Mouse (Mus musculus) hindbrain, embryonic 11.5 days (tissue): ENCODE measurements at regions not wholly inside any gene's neighbourhood (a gene's known extent, or its start where the extent isn't known, plus 50 kb on each side); places are given as distances from the start of the nearest gene placed in this dataset.

ENCODE experiments used
- ATAC-seq: fragments of 200-750 bp; cut with Nextera tagmentation; 2 replicates; pipeline ENCODE4 v1.8.0; 2017; ENCODE audit warnings: mild to moderate bottlenecking, moderate TSS enrichment, moderate library complexity; ENCODE audit not compliant: low FRiP score
- DNase-seq: peaks from one replicate; pipeline ENCODE4 v3.0.0-alpha.2; 2015; ENCODE audit warnings: low spot score
- H3K27ac ChIP-seq: fragments of 300-500 bp; sonication (generic); 2 replicates; pipeline ENCODE4 v1.5.1; 2014; ENCODE audit warnings: mild to moderate bottlenecking, low read depth, low read length
- H3K27me3 ChIP-seq: fragments of 300-500 bp; sonication (generic); 2 replicates; pipeline ENCODE4 v1.6.1; 2014; ENCODE audit warnings: mild to moderate bottlenecking, low read length, moderate library complexity, mixed read lengths; ENCODE audit not compliant: control insufficient read depth, insufficient read depth
- H3K36me3 ChIP-seq: fragments of 300-500 bp; sonication (generic); 2 replicates; pipeline ENCODE4 v1.6.1; 2014; ENCODE audit warnings: mild to moderate bottlenecking, low read length, moderate library complexity, mixed read lengths; ENCODE audit not compliant: control insufficient read depth, insufficient read depth
- H3K4me1 ChIP-seq: fragments of 300-500 bp; sonication (generic); replicated peaks from 2 replicates; pipeline ENCODE4 v1.6.1; 2014; ENCODE audit warnings: low read length, mixed read lengths; ENCODE audit not compliant: control insufficient read depth, insufficient read depth
- H3K4me2 ChIP-seq: fragments of 300-500 bp; sonication (generic); replicated peaks from 2 replicates; pipeline ENCODE4 v1.6.1; 2014; ENCODE audit warnings: mild to moderate bottlenecking, low read depth, low read length
- H3K4me3 ChIP-seq: fragments of 300-500 bp; sonication (generic); 2 replicates; pipeline ENCODE4 v1.5.1; 2014; ENCODE audit warnings: low read depth, low read length
- H3K9ac ChIP-seq: fragments of 300-500 bp; sonication (generic); 2 replicates; pipeline ENCODE4 v1.6.1; 2014; ENCODE audit warnings: low read depth, low read length
- H3K9me3 ChIP-seq: fragments of 300-500 bp; sonication (generic); 2 replicates; pipeline ENCODE4 v1.6.1; 2016; ENCODE audit warnings: low read length; ENCODE audit not compliant: control insufficient read depth
- WGBS: fragments of 180-500 bp; shearing (Covaris S2); extraction: QIAGEN DNeasy Blood & Tissue Kit; methylation state at CpG from one replicate; pipeline ENCODE4 v1.1.7; 2014; 5-methylcytosine and 5-hydroxymethylcytosine counted together

DNA sequence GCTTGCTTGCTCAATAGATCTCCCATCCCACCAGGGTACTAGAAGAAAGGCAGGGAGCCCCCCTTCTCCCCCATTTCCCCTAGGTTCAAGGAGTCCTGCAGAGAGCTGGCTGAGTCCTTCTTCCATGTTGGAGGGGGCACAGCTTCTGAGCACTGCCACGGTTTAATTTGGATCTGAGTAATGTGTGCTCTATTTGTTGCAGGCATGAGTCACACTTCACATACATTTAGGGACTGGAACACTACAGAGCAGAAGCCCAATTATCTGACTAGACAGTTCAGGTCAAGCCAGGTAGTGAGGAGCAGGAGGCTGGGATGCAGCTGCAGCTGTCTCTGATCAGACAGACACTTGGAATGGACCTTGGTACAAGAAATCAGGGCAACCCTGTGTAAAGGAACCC, 644.1 kb upstream of the Fam19a5 start:
- H3K9ac ChIP-seq: no peak overlapping the region
- H3K27ac ChIP-seq: no peak overlapping the region
- no peak overlapping the region for H3K4me2 ChIP-seq
- 84% methylated on average over 1 of the region's 1 CpGs for WGBS
- no peak overlapping the region for H3K4me3 ChIP-seq
- no peaks in the 10 kb centered on the region for H3K27me3 ChIP-seq
- H3K36me3 ChIP-seq: no peaks in the 10 kb centered on the region
- no peak for ATAC-seq
- no peak for DNase-seq
- H3K9me3 ChIP-seq: no peaks in the 10 kb centered on the region
- no peaks in the 10 kb centered on the region for H3K4me1 ChIP-seq

DNA sequence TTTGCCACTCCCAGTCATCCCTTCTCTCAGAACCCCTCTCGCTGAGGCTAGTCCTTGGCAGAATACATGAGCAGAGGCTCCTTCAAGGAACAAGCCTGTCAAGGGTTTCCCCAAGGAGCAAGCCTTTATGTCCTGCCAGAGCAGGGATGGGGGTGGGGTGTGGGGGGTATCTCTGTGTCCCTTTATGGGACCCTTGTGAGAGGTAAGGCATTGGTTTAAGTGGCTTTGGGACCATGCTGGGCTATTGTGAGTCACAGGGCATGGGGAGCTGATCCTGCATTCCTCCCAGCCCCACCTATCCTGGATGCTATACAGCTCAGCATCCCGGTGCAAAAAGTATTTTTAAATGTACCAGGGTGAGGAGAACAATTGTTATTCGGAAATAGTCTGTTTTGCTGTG, 641.1 kb upstream of the Fam19a5 start:
- no peak overlapping the region for H3K4me3 ChIP-seq
- DNase-seq: no peak
- no peak for ATAC-seq
- H3K9me3 ChIP-seq: no peaks in the 10 kb centered on the region
- H3K4me1 ChIP-seq: no peaks in the 10 kb centered on the region
- H3K27ac ChIP-seq: no peak overlapping the region
- H3K9ac ChIP-seq: no peak overlapping the region
- H3K4me2 ChIP-seq: no peak overlapping the region
- H3K27me3 ChIP-seq: no peaks in the 10 kb centered on the region
- H3K36me3 ChIP-seq: no peaks in the 10 kb centered on the region
- 31% methylated on average over 3 of the region's 3 CpGs for WGBS

DNA sequence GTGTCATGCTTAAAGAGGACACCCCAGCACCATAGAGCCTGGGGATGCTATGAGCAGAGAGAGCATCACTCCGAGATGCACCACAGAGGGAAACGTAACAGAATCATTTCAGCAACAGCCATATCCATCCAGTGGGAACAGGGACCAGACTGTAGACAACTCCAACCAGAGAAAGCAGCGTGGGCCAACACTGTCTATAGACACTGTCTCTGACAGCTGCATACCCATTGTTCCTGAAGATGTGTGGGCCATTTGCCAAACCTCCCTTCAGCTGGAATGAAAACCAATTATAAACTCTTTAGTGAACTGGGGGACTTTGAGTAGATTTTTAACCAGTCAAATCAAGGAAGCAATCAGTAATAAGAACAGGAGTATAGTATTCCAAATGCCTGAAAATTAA, 630.8 kb upstream of the Fam19a5 start:
- no peak for DNase-seq
- H3K9ac ChIP-seq: no peak overlapping the region
- H3K4me3 ChIP-seq: no peak overlapping the region
- no peaks in the 10 kb centered on the region for H3K36me3 ChIP-seq
- no peaks in the 10 kb centered on the region for H3K27me3 ChIP-seq
- ATAC-seq: no peak
- WGBS: 81% methylated on average over 3 of the region's 3 CpGs
- H3K4me2 ChIP-seq: no peak overlapping the region
- no peaks in the 10 kb centered on the region for H3K9me3 ChIP-seq
- no peak overlapping the region for H3K27ac ChIP-seq
- H3K4me1 ChIP-seq: no peaks in the 10 kb centered on the region

DNA sequence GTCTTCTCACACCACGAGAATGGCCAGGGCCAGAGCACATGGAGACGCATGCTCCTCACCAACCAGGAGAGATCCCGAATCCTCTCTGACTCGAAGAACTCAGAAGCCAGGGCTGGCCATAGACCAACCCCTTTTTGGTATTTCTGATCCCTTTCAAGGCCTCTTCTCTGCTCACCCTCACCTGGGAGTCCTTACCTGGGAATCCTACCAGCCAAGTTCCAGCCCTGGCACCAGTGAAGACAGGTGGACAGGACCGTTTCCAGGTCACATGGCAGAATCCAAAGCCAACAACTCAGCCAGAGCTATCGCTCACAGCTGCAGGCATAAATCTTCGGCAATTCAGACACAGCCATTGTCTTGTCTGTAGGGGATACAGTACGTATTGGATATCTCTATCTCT, 626.2 kb upstream of the Fam19a5 start:
- no peak for ATAC-seq
- 94% methylated on average over 8 of the region's 8 CpGs for WGBS
- 0 out of 2 replicates have a peak, but pooled peaks cover 2% of the 10 kb centered on the region for H3K4me1 ChIP-seq
- no peak overlapping the region for H3K4me2 ChIP-seq
- no peak overlapping the region for H3K9ac ChIP-seq
- no peaks in the 10 kb centered on the region for H3K27me3 ChIP-seq
- H3K27ac ChIP-seq: no peak overlapping the region
- H3K36me3 ChIP-seq: no peaks in the 10 kb centered on the region
- no peaks in the 10 kb centered on the region for H3K9me3 ChIP-seq
- DNase-seq: no peak
- H3K4me3 ChIP-seq: no peak overlapping the region

DNA sequence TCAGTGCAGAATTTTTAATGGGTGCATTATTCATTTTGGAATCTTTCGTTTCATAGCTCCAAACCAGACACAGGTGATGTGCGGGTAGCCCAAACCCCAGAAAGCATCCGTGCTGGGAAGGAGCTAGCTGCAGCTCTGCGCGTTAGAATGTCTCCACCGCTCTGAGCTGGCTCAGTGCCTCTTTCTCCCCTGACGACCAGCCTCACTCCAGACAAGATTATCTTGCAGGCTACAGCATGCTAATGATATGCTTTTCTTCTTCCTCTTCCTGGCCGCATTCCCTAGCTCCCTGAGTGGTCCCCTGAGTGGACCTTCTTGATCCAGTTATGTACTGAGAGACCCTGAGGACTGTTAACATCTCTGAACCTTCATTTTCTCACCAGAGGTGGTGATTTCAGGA, 624.4 kb upstream of the Fam19a5 start:
- ATAC-seq: no peak
- no peaks in the 10 kb centered on the region for H3K27me3 ChIP-seq
- WGBS: 54% methylated on average over 8 of the region's 8 CpGs
- 0 out of 2 replicates have a peak, but pooled peaks cover 2% of the 10 kb centered on the region for H3K4me1 ChIP-seq
- no peaks in the 10 kb centered on the region for H3K9me3 ChIP-seq
- H3K36me3 ChIP-seq: no peaks in the 10 kb centered on the region
- no peak overlapping the region for H3K4me3 ChIP-seq
- DNase-seq: no peak
- H3K9ac ChIP-seq: no peak overlapping the region
- H3K27ac ChIP-seq: peak overlapping the region; percentile 62; the same call in 1 of the 2 replicates
- H3K4me2 ChIP-seq: no peak overlapping the region

DNA sequence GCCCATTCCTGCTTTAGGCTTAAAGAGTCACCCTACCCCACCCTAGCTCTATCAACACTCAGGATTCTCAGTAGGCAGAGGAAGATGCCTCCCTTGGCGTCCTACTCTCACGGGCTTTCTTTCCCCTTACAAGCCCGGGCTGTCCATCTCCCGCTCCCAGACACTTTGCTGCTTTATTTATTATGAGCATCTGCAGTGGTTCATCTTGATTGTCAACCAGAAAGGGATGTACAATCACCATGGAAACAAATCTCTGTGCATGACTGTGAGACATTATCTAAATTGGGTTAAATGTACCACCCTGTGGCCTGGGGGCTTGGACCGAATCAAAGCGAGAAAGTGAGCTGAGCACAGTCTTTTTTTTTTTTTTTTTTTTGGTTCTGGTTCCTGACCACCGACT, 623.9 kb upstream of the Fam19a5 start:
- DNase-seq (peak; percentile 12), ATAC-seq (peak; percentile 22; the same call in 1 of the 2 replicates)

DNA sequence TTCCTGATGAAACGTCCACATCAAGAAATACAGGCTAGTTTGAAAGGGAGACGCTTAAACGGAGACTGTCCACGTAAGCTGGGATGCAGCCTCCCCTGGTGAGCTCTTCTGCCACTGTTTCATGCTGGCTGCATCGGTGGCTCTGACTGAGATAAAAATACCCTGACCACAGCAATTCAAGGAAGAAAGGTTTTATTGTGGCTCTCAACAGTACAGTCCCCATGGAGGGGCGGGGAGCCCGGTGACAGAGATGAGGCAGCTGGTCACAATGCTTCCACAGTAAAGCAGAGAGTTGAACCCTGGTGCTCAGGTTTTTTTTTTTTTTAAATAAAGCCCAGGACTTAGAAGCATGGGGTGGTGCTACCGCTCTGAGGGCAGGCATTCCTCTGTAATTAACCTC, 622.7 kb upstream of the Fam19a5 start:
- Histone ChIP-seq H3K9me3 (no peaks in the 10 kb centered on the region), H3K4me3 (no peak overlapping the region), H3K9ac (no peak overlapping the region), H3K4me2 (no peak overlapping the region), H3K36me3 (no peaks in the 10 kb centered on the region), H3K27ac (no peak overlapping the region), H3K4me1 (0 out of 2 replicates have a peak, but pooled peaks cover 2% of the 10 kb centered on the region), H3K27me3 (no peaks in the 10 kb centered on the region)
- peak; percentile 33 for DNase-seq
- 12% methylated on average over 8 of the region's 8 CpGs for WGBS
- ATAC-seq: no peak

More for the DNA sequence above, 623.9 kb upstream of the Fam19a5 start:
- no peak overlapping the region for H3K4me3 ChIP-seq
- H3K27me3 ChIP-seq: no peaks in the 10 kb centered on the region
- H3K4me1 ChIP-seq: 0 out of 2 replicates have a peak, but pooled peaks cover 2% of the 10 kb centered on the region
- peak overlapping the region; percentile 62; the same call in 1 of the 2 replicates for H3K27ac ChIP-seq
- H3K36me3 ChIP-seq: no peaks in the 10 kb centered on the region
- H3K9ac ChIP-seq: no peak overlapping the region
- H3K9me3 ChIP-seq: no peaks in the 10 kb centered on the region
- 12% methylated on average over 7 of the region's 7 CpGs for WGBS
- H3K4me2 ChIP-seq: no peak overlapping the region

DNA sequence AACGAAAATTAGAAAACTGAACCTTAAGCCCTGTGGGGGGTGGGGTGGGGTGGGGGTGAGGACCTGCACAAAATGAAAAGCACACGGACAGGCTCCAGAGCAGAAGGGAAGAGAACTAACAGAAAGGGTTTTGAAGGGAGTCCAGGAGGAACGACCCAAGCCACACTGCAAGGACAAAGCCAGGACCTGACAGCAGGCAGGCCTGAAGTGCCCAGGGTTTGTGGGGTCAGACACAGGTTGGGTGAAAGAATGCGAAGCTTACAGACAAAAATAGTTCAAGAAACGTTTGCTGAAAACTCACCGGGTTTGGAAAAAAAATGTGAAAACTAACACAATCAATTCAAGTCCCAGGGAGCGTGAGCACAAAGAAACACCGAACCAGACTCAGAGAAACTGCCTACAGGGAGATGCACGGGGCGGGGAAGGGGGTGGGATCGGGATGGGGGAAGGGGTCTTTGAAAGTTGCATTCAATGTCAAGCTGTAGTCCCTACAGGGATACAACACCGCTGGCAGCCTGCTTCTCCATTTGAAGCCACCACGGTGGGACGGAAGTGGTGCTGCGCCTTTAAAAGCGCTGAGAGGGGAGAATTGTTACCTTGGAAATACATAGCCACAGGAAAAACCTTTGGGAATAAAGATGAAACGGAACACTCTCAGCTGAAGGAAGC, 618.9 kb upstream of the Fam19a5 start:
- Histone ChIP-seq H3K9me3 (no peaks in the 10 kb centered on the region), H3K27ac (no peak overlapping the region), H3K4me1 (0 out of 2 replicates have a peak, but pooled peaks cover 2% of the 10 kb centered on the region), H3K27me3 (no peaks in the 10 kb centered on the region), H3K9ac (no peak overlapping the region), H3K36me3 (no peaks in the 10 kb centered on the region), H3K4me2 (no peak overlapping the region), H3K4me3 (no peak overlapping the region)
- DNase-seq: peak; percentile 38
- no peak for ATAC-seq
- 16% methylated on average over 17 of the region's 17 CpGs for WGBS

DNA sequence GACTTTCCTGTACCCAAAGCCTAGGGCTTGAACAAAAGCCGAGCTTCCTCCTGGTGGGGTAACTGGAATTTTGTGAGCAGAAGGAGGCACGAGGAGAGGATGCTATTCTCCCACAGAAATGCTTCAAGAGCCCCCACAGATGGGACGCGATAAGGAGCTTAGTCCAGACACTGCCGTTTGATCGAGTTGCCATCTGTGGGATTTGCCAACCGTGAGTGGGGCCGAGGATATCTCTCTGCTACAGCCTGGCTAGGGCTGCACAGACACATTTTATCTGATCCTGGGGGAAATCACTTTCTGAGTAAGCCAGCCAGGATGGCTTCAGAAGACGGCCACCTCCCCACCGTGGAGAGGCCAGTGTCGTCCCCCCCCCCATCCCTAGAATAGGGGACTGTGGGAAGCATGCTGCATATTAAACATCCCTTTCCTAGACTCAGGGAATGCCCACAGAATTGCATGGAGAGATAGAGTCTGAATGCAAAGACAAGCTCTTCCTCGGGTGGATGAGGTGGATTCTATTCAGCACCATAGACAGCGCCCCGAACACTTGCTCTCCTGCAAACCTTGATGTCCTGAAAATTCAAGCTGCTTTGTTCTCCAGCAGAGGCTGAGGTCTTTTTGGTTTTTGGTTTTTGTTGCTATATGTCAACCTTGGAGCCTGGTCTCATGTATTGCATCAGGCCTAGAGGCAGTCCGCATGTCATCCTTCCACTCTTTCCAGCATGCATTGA, 611.6 kb upstream of the Fam19a5 start:
- no peak for ATAC-seq
- 62% methylated on average over 15 of the region's 15 CpGs for WGBS

More for the DNA sequence above, 611.6 kb upstream of the Fam19a5 start:
- no peak overlapping the region for H3K9ac ChIP-seq
- H3K4me3 ChIP-seq: no peak overlapping the region
- H3K9me3 ChIP-seq: no peaks in the 10 kb centered on the region
- no peaks in the 10 kb centered on the region for H3K27me3 ChIP-seq
- no peaks in the 10 kb centered on the region for H3K36me3 ChIP-seq
- H3K4me1 ChIP-seq: no peaks in the 10 kb centered on the region
- DNase-seq: peak; percentile 64
- no peak overlapping the region for H3K4me2 ChIP-seq
- no peak overlapping the region for H3K27ac ChIP-seq
